ENCODE assay signal across 12 mouse cellular contexts in genomic region chr5:143130342-143130741, GRCm38 (mm10). TPM values are rescaled to one million over a fixed set of nuclear protein-coding genes. Genes with fewer than 3 reads are reported as not detected.
DNase-seq lines count a peak whose midpoint lies in the region; TF ChIP-seq lines count a peak whose summit lies in the region.
"Had no signal": no experiment of that assay in that cellular context is flagged by ENCODE, and none has a peak within 500 bp of the region (broad histone marks: within the 10 kb centered on the region; RNA-seq: fewer than 3 reads in every experiment).

No protein-coding gene starts in this region.

- H3K27me3 ChIP-seq in testis, adult 2 months (ENCODE audit: control insufficient read depth, insufficient read depth, low read length) = no peaks in the 10 kb centered on the region
- no peaks in the 10 kb centered on the region for H3K27me3 ChIP-seq in liver, adult 2 months (ENCODE audit: control insufficient read depth, insufficient read depth, low read length)

- peaks cover 6% of the 10 kb centered on the region for H3K4me1 ChIP-seq in testis, adult 2 months (ENCODE audit: control insufficient read depth, insufficient read depth, low read length)
- H3K4me1 ChIP-seq in liver, adult 2 months (ENCODE audit: control insufficient read depth, insufficient read depth, low read length) = no peaks in the 10 kb centered on the region

- no peak overlapping the region for H3K4me3 ChIP-seq in gastrocnemius, adult 2 months
- no peak overlapping the region for H3K4me3 ChIP-seq in testis, adult 2 months (ENCODE audit: control insufficient read depth, low read depth, low read length)
- H3K4me3 ChIP-seq in liver, adult 2 months (ENCODE audit: insufficient read depth, low read depth, low read length) = no peak overlapping the region

- H3K36me3 ChIP-seq in testis, adult 2 months (ENCODE audit: control insufficient read depth, insufficient read depth, low read length) = no peaks in the 10 kb centered on the region
- H3K36me3 ChIP-seq in liver, adult 2 months (ENCODE audit: control insufficient read depth, insufficient read depth, low read length) = no peaks in the 10 kb centered on the region

- no peak for DNase-seq in gastrocnemius, adult 2 months
- DNase-seq in gastrocnemius, postnatal 25 days = no peak
- no peak for DNase-seq in testis, postnatal 10 days (ENCODE audit: low spot score)
- DNase-seq in liver, adult 2 months (ENCODE audit: extremely low read depth, low read depth, low spot score) = no peak
- DNase-seq in thymus, postnatal 36 days = peak; percentile 28 to 30
- no peak for DNase-seq in natural killer cell, adult 2 months (ENCODE audit: low spot score in 2 of 2)
- DNase-seq in cerebellum, postnatal 4 days (ENCODE audit: low spot score in 2 of 2) = no peak
- DNase-seq: cerebellum, postnatal 36 days had no signal

- no peaks in the 10 kb centered on the region for H3K79me2 ChIP-seq in liver, adult 2 months (ENCODE audit: control insufficient read depth, insufficient read depth, low read length)

- intact Hi-C loops in gastrocnemius, adult 2 months (cut with DNase I) = no loop called here

- no peak for TF ChIP-seq POLR2A in testis, adult 2 months (IDR thresholded peaks at IDR 0.05; ENCODE audit: control insufficient read depth, low read depth, low read length)
- TF ChIP-seq POLR2A in liver, adult 2 months (IDR thresholded peaks at IDR 0.05; ENCODE audit: extremely low read depth, insufficient read depth, low read length) = no peak

- peak; percentile 42 for TF ChIP-seq CTCF in gastrocnemius, adult 2 months (IDR thresholded peaks at IDR 0.05)
- peak; percentile 85; the same call in 1 of the 2 replicates for TF ChIP-seq CTCF in testis, adult 2 months (IDR thresholded peaks at IDR 0.05; ENCODE audit: control insufficient read depth, insufficient read depth, insufficient replicate concordance, low read depth, low read length)
- peak; percentile 53; the same call in 1 of the 2 replicates for TF ChIP-seq CTCF in liver, adult 2 months (IDR thresholded peaks at IDR 0.05; ENCODE audit: low read depth, low read length)

- no peak overlapping the region for H3K9ac ChIP-seq in liver, adult 2 months (ENCODE audit: low read depth, low read length)

- whole genome bisulfite sequencing in liver, adult 2 months = 96% methylated on average over 7 of the region's 7 CpGs

- no peak overlapping the region for H3K27ac ChIP-seq in gastrocnemius, adult 2 months
- no peak overlapping the region for H3K27ac ChIP-seq in testis, adult 2 months (ENCODE audit: control insufficient read depth, insufficient read depth, low read depth, low read length)
- H3K27ac ChIP-seq in liver, adult 2 months (replicated peaks; ENCODE audit: insufficient read depth, low read depth, low read length) = no peak overlapping the region

RNA-seq across cellular contexts. Expression of gene Olfr718-ps1, which starts 17.0 kb away (rescaled TPM):
- not detected for total RNA-seq in gastrocnemius, adult 2 months (2021)
- total RNA-seq in gastrocnemius, postnatal 25 days (2021) = under 1 TPM in 1 of 2 experiments, not detected in 1; 0.05 TPM
- polyA plus RNA-seq in testis, adult 2 months (2012; rRNA removed) = not detected in 2 replicates
- not detected in 2 replicates for total RNA-seq in liver, adult 2 months (2014; rRNA removed)
- polyA plus RNA-seq in liver, adult 2 months (2012; rRNA removed) = not detected in 2 replicates
- total RNA-seq: gastrocnemius, adult 18-20 months had no signal
- polyA plus RNA-seq: limb, embryonic 14.5 days; neural tube, embryonic 11.5 days had no signal

RNA-seq across cellular contexts. Expression of gene Rnf216, which starts 17.5 kb away (rescaled TPM):
- 10 to 100 TPM; 19.0 to 19.8 TPM for total RNA-seq in gastrocnemius, adult 2 months (2021)
- 10 to 100 TPM; 14.8 to 16.1 TPM for total RNA-seq in gastrocnemius, postnatal 25 days (2021)
- 58.3 and 60.4 TPM in 2 replicates for polyA plus RNA-seq in testis, adult 2 months (2012; rRNA removed)
- 10.8 and 11.5 TPM in 2 replicates for total RNA-seq in liver, adult 2 months (2014; rRNA removed)
- polyA plus RNA-seq in liver, adult 2 months (2012; rRNA removed) = 10.4 and 12.1 TPM in 2 replicates

RNA-seq across cellular contexts. Expression of gene Rbak, which starts 50.2 kb away (rescaled TPM):
- total RNA-seq in gastrocnemius, adult 2 months (2021) = 1 to 10 TPM; 3.6 to 4.0 TPM
- 1 to 10 TPM; 3.6 to 3.7 TPM for total RNA-seq in gastrocnemius, postnatal 25 days (2021)
- 1.6 and 1.9 TPM in 2 replicates for polyA plus RNA-seq in testis, adult 2 months (2012; rRNA removed)
- total RNA-seq in liver, adult 2 months (2014; rRNA removed) = 3.1 and 4.6 TPM in 2 replicates
- 0.82 and 1.2 TPM in 2 replicates for polyA plus RNA-seq in liver, adult 2 months (2012; rRNA removed)

RNA-seq across cellular contexts. Expression of gene Spdye4b, which starts 50.5 kb away (rescaled TPM):
- total RNA-seq in gastrocnemius, adult 2 months (2021) = not detected
- total RNA-seq in gastrocnemius, postnatal 25 days (2021) = not detected
- polyA plus RNA-seq in testis, adult 2 months (2012; rRNA removed) = 28.6 and 30.2 TPM in 2 replicates
- total RNA-seq in liver, adult 2 months (2014; rRNA removed) = not detected in 2 replicates
- polyA plus RNA-seq in liver, adult 2 months (2012; rRNA removed) = not detected in 2 replicates
- total RNA-seq: gastrocnemius, adult 18-20 months had no signal
- polyA plus RNA-seq: limb, embryonic 14.5 days; neural tube, embryonic 11.5 days had no signal

Comparison
In these comparisons a context has a peak if more than half of its experiments do, and no peak if none do; other contexts are left out.
1. DNase-seq: peak in thymus, postnatal 36 days (2 of 2); none in gastrocnemius, adult 2 months (single experiment), gastrocnemius, postnatal 25 days (single experiment), testis, postnatal 10 days (single experiment), liver, adult 2 months (single experiment), natural killer cell, adult 2 months (0 of 2) and cerebellum, postnatal 4 days (0 of 2).
2. Peak in every context shown above with its lines, with median percentiles within 50 percentile points of each other: CTCF ChIP-seq.